Mouse (Mus musculus) intestine, embryonic 14.5 days (tissue): ENCODE measurements around the gene Jtb. TPM values are rescaled to one million over a fixed set of nuclear protein-coding genes. Genes with fewer than 3 reads are reported as not detected.

ENCODE experiments used
- ATAC-seq: fragments of 200-750 bp; cut with Nextera tagmentation; replicated peaks from 2 replicates; pipeline ENCODE4 v1.8.0; 2017; ENCODE audit warnings: low read depth, moderate number of reproducible peaks, moderate TSS enrichment, moderate library complexity; ENCODE audit not compliant: low FRiP score, low TSS enrichment
- DNase-seq: peaks from one replicate; pipeline ENCODE4 v3.0.0-alpha.2; 2018; ENCODE audit warnings: low spot score
- H3K27ac ChIP-seq: fragments of 300-500 bp; sonication (generic); 2 replicates; pipeline ENCODE4 v1.5.1; 2014; ENCODE audit warnings: low read depth, mild to moderate bottlenecking, control low read depth
- H3K27me3 ChIP-seq: fragments of 300-500 bp; sonication (generic); replicated peaks from 2 replicates; pipeline ENCODE4 v1.6.1; 2014; ENCODE audit warnings: low read length, control low read depth; ENCODE audit not compliant: control insufficient read depth, insufficient read depth
- H3K36me3 ChIP-seq: fragments of 300-500 bp; sonication (generic); 2 replicates; pipeline ENCODE4 v1.6.1; 2014; ENCODE audit warnings: low read length, control low read depth; ENCODE audit not compliant: control insufficient read depth, insufficient read depth
- H3K4me1 ChIP-seq: fragments of 300-500 bp; sonication (generic); replicated peaks from 2 replicates; pipeline ENCODE4 v1.6.1; 2014; ENCODE audit warnings: low read length, control low read depth, mixed read lengths; ENCODE audit not compliant: control insufficient read depth, insufficient read depth
- H3K4me2 ChIP-seq: fragments of 300-500 bp; sonication (generic); 2 replicates; pipeline ENCODE4 v1.6.1; 2014; ENCODE audit warnings: low read length
- H3K4me3 ChIP-seq: fragments of 300-500 bp; sonication (generic); 2 replicates; pipeline ENCODE4 v1.5.1; 2014; ENCODE audit warnings: low read depth, low read length, control low read depth, mixed read lengths
- H3K9ac ChIP-seq: fragments of 300-500 bp; sonication (generic); 2 replicates; pipeline ENCODE4 v1.6.1; 2014; ENCODE audit warnings: mild to moderate bottlenecking, low read length
- H3K9me3 ChIP-seq: fragments of 300-500 bp; sonication (generic); 2 replicates; pipeline ENCODE4 v1.6.1; 2016; ENCODE audit warnings: low read length, control low read depth; ENCODE audit not compliant: control insufficient read depth
- WGBS: fragments of 180-500 bp; shearing (Covaris S2); extraction: QIAGEN DNeasy Blood & Tissue Kit; methylation state at CpG from one replicate; pipeline ENCODE4 v1.1.7; 2014; 5-methylcytosine and 5-hydroxymethylcytosine counted together
- polyA plus RNA-seq: library from polyadenylated mRNA; unstranded; fragments of >200 nt; fragmentation: Nextera tagmentation; extraction: Ambion mirVana; gene quantifications from 2 replicates; pipeline ENCODE4 v1.2.1, GENCODE M21; 2014

Jtb gene
- polyA plus RNA-seq, 1 experiment from 2014 or later: 112 TPM

- DNase-seq: peak; percentile 70
- H3K4me1 ChIP-seq: peaks cover 13% of the 10 kb centered on the region
- peak overlapping the region; percentile 52 for H3K4me2 ChIP-seq
- peaks cover 8% of the 10 kb centered on the region for H3K36me3 ChIP-seq
- peak overlapping the region; percentile 52 for H3K4me3 ChIP-seq
- H3K27ac ChIP-seq: peak overlapping the region; percentile 73
- WGBS: 7% methylated on average over 6 of the region's 6 CpGs
- peak overlapping the region; percentile 61 for H3K9ac ChIP-seq
- no peaks in the 10 kb centered on the region for H3K9me3 ChIP-seq
- ATAC-seq: no peak; the same call in 1 of the 2 replicates
- H3K27me3 ChIP-seq: no peaks in the 10 kb centered on the region
Measured at GRCm38 (mm10) chr3:90220088-90220487, 11.3 kb upstream of the Jtb start.

GRCm38 (mm10) chr3:90220531-90220951 is 10.9 kb upstream of the Jtb start:
- DNase-seq (peak; percentile 85), ATAC-seq (peak; percentile 84)
- peaks cover 12% of the 10 kb centered on the region for H3K36me3 ChIP-seq
- H3K4me1 ChIP-seq: peaks cover 13% of the 10 kb centered on the region
- peak overlapping the region; percentile 73 for H3K27ac ChIP-seq
- no peaks in the 10 kb centered on the region for H3K9me3 ChIP-seq
- H3K4me3 ChIP-seq: peak overlapping the region; percentile 52
- under 1% methylated on average over 18 of the region's 20 CpGs for WGBS
- H3K9ac ChIP-seq: peak overlapping the region; percentile 61
- H3K4me2 ChIP-seq: peak overlapping the region; percentile 52
- H3K27me3 ChIP-seq: no peaks in the 10 kb centered on the region

- Histone ChIP-seq H3K9ac (peak overlapping the region; percentile 61), H3K4me1 (peaks cover 13% of the 10 kb centered on the region), H3K27ac (peak overlapping the region; percentile 73; the same call in 1 of the 2 replicates), H3K4me2 (peak overlapping the region; percentile 52), H3K9me3 (no peaks in the 10 kb centered on the region), H3K4me3 (peak overlapping the region; percentile 52), H3K27me3 (no peaks in the 10 kb centered on the region), H3K36me3 (peaks cover 17% of the 10 kb centered on the region)
- WGBS: 20% methylated on average over 5 of the region's 5 CpGs
- no peak for ATAC-seq
- DNase-seq: no peak
Measured at GRCm38 (mm10) chr3:90221123-90221522, 10.3 kb upstream of the Jtb start.

DNA sequence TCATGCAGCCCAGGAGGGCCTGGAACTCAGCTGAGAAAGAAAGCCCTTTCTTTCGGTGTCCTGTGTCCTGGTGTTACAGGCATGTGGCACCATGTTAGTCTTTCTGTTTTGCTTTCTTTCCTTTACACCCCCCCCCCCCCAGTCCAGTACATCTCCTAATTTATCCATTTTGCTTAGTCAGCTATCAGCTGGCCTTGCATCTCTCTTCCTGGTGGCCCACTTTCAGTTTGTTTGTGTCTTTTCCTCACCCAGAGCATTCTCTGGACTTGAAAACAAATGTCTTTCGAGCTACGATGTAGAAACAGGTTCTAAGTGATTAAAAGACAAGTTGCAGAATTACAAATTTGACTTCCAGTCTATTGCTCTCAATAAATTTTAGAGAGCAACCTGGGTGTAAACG is 8.9 kb upstream of the Jtb start:
- WGBS: 89% methylated on average over 4 of the region's 4 CpGs
- H3K4me1 ChIP-seq: peaks cover 13% of the 10 kb centered on the region
- H3K27ac ChIP-seq: no peak overlapping the region
- no peak for DNase-seq
- no peaks in the 10 kb centered on the region for H3K9me3 ChIP-seq
- no peak for ATAC-seq
- H3K4me3 ChIP-seq: no peak overlapping the region
- no peak overlapping the region for H3K9ac ChIP-seq
- no peak overlapping the region for H3K4me2 ChIP-seq
- no peaks in the 10 kb centered on the region for H3K27me3 ChIP-seq
- H3K36me3 ChIP-seq: peaks cover 17% of the 10 kb centered on the region

- no peak for ATAC-seq
- no peak overlapping the region for H3K9ac ChIP-seq
- DNase-seq: no peak
- H3K27me3 ChIP-seq: no peaks in the 10 kb centered on the region
- 71% methylated on average over 3 of the region's 3 CpGs for WGBS
- H3K27ac ChIP-seq: no peak overlapping the region
- H3K36me3 ChIP-seq: peaks cover 17% of the 10 kb centered on the region
- H3K4me2 ChIP-seq: no peak overlapping the region
- H3K4me1 ChIP-seq: peaks cover 13% of the 10 kb centered on the region
- H3K9me3 ChIP-seq: no peaks in the 10 kb centered on the region
- H3K4me3 ChIP-seq: no peak overlapping the region
Measured at GRCm38 (mm10) chr3:90222941-90223340, 8.5 kb upstream of the Jtb start.

- no peak for DNase-seq
- H3K4me1 ChIP-seq: peaks cover 13% of the 10 kb centered on the region
- H3K27ac ChIP-seq: no peak overlapping the region
- no peak for ATAC-seq
- H3K9me3 ChIP-seq: no peaks in the 10 kb centered on the region; the same call in 1 of the 2 replicates
- no peak overlapping the region for H3K9ac ChIP-seq
- no peaks in the 10 kb centered on the region for H3K27me3 ChIP-seq
- no peak overlapping the region for H3K4me3 ChIP-seq
- peaks cover 17% of the 10 kb centered on the region for H3K36me3 ChIP-seq
- H3K4me2 ChIP-seq: no peak overlapping the region
- WGBS: 80% methylated on average over 10 of the region's 10 CpGs
Measured at GRCm38 (mm10) chr3:90224331-90224730, 7.1 kb upstream of the Jtb start.

GRCm38 (mm10) chr3:90231075-90231474 is 322 bp upstream of the Jtb start:
- Histone ChIP-seq H3K27ac (peak overlapping the region; percentile 95; the same call in 1 of the 2 replicates), H3K4me2 (peak overlapping the region; percentile 64), H3K4me1 (0 out of 2 replicates have a peak, but pooled peaks cover 3% of the 10 kb centered on the region), H3K9ac (peak overlapping the region; percentile 80), H3K27me3 (no peaks in the 10 kb centered on the region), H3K9me3 (no peaks in the 10 kb centered on the region; the same call in 1 of the 2 replicates), H3K36me3 (peaks cover 21% of the 10 kb centered on the region), H3K4me3 (peak overlapping the region; percentile 83)
- no peak for ATAC-seq
- WGBS: 10% methylated on average over 8 of the region's 8 CpGs
- no peak for DNase-seq

DNA sequence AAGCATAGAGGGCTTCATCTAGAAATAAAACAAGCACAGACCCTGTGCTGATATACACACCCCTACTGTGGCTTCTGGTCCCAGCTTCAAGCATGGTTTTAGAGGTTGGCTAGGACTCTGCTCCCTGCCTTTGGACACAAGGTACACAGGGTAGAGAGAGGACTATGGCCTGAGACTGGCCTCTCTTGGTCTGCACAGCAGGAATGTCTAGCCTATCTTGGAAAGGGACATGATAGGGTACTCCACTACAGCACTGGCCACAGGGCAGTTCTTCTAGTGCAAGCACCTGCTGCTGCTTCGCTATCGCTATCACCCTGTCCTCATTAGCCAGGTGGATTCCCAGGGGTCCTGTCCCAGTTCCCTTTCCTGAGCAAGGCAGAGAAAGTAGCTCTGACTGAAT is 9.9 kb downstream of the Jtb start:
- Histone ChIP-seq H3K27ac (no peak overlapping the region), H3K27me3 (no peaks in the 10 kb centered on the region), H3K9ac (no peak overlapping the region), H3K4me2 (no peak overlapping the region), H3K36me3 (0 out of 2 replicates have a peak, but pooled peaks cover 3% of the 10 kb centered on the region), H3K9me3 (no peaks in the 10 kb centered on the region), H3K4me1 (peaks cover 9% of the 10 kb centered on the region), H3K4me3 (no peak overlapping the region)
- 93% methylated on average over 2 of the region's 2 CpGs for WGBS
- DNase-seq (no peak), ATAC-seq (no peak)

DNA sequence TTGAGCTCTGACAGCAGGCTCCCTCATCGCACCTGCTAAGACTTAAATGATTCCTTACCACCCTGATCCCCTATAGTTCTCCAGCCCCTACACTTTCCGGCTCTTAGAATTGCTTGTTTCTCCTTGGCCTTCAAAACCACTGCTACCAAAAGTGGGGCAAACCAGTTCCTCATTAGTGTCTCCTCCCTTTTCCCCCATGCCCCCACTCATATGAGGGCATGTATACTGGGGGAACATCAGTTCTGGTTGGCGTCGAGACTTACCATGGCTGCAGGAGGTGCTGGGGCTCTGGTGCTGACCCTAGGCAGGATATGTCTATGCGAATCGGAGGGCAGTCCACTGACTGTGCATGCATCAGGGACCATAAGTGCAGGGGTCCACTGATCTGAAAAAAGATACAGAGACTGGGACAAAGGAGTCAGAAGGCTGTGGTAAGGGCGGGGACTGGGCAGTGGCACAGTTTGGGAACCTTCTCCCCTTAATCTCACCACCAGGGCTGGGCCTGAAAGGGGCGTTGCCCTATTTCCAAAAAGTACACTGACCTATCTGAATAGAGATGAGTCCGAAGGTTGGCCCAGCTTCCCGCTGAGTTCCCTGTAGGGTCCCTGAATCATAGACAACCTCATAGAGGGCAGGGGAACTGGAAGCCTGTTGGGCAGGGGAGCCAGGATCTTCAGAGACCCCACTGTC is 10.4 kb downstream of the Jtb start:
- ATAC-seq (no peak), DNase-seq (no peak)
- Histone ChIP-seq H3K27me3 (no peaks in the 10 kb centered on the region), H3K4me2 (peak overlapping the region; percentile 68; the same call in 1 of the 2 replicates), H3K27ac (no peak overlapping the region), H3K4me1 (peaks cover 9% of the 10 kb centered on the region), H3K9me3 (no peaks in the 10 kb centered on the region), H3K36me3 (0 out of 2 replicates have a peak, but pooled peaks cover 3% of the 10 kb centered on the region), H3K9ac (no peak overlapping the region), H3K4me3 (no peak overlapping the region)
- WGBS: 80% methylated on average over 10 of the region's 10 CpGs
